ENCODE assay signal across 1 mouse cellular context in the genomic region with DNA sequence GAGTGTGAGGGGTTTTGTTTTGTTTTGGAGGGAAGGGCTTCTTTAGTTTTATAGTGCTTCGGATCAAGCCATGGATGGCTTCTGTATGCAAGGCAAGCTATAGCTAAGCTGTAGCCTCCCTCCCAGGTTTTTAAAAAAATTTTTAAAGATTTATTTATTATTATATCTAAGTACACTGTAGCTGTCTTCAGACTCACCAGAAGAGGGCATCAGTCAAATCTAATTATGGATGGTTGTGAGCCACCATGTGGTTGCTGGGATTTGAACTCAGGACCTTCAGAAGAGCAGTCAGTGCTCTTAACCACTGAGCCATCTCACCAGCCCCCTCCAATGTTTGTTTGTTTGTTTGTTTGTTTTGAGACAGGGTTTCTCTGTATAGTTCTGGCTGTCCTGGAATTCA.
TF ChIP-seq lines count a peak whose summit lies in the region.

No protein-coding gene starts in this region.

TF ChIP-seq in CH12.LX, 34 proteins besides CTCF, POLR2A, EP300 and RAD21:
- TF ChIP-seq SMC3 (IDR thresholded peaks at IDR 0.05; ENCODE audit: low read depth, low read length), result peak; percentile 9; the same call in 1 of the 2 replicates
